Mouse (Mus musculus) kidney, adult 9 months (tissue): ENCODE measurements around the gene Cd36.
A peak's percentile ranks its signal among the peaks of the same experiment; 100 is the strongest.

Experiments
- DNase-seq: peaks from one replicate; pipeline ENCODE4 v3.0.0; 2022

The Cd36 gene

DNA sequence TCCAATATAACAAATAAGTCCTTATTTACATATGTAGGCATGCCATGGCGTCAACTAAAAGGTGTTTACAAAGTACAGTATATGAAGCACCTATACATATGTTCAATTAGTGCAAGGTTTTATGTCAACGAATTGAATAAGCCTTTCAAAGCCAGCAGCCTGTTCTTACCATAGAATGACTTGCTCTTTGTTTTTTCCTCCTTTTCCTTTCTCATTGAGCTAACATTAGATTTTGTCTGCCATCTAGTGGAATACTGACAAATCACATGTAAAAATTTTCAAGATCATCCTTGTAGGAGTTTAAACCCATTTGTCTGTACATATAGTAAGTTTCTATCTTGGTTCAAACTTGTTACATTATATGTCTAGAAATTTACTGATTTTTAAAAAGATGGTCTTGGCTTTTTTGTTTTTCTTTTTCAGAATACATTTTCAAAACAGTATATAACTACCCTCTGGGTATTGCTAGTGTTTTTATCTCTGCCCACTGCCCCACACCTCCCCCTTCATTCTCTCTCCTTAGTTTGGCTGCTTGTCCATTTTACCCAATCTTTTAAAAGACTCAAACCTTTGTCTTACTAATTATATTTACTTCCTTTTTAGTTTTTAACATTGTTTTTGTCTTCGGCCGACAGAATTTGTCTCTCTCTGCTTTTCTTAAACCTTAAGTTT is 122.5 kb downstream of the Cd36 start:
- peak; percentile 54 for DNase-seq

DNA sequence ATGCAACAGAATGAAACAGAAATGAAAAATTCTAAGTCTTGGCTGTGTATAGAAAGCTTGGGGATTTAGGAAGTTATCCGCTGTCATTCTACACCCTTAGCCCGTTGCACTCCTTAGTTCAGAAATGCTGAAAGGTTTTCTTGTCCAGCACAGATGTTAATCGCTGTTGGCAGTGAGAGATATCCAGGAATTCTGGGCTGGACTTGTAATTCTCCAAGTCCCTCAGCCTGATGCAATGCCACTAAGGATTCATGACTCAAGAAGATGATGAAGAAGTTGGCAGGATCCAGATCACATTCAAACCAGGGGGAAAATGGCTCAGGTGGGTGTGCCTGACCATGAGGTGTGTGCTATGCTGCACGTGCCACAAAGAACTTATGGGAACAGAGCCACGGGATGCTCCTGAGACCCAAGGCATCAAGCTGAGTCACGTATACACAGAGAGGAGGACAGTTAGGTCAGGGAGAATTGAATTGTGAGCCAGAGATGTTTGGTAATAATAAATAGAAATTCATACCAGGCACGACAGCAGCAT is 135.1 kb downstream of the Cd36 start:
- DNase-seq = no peak

DNA sequence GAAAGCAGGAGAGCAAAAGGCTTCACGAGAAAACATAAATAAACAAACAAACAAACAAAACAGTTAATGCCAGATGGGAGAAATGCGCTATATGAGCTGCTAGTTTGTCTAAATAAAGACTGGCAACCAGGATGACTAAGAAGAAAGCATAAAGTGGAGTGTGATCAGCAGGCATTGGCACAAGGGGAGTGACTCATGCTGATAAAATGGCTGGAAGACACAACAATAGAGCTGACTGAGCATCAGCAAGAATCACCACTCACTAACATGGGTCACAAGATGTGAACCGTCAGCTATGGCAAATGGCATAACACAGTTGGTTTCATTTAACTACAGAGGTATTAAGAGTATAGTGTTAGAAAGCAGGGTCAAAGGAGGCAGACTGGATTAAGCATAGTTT is 140.3 kb downstream of the Cd36 start:
- no peak for DNase-seq

DNA sequence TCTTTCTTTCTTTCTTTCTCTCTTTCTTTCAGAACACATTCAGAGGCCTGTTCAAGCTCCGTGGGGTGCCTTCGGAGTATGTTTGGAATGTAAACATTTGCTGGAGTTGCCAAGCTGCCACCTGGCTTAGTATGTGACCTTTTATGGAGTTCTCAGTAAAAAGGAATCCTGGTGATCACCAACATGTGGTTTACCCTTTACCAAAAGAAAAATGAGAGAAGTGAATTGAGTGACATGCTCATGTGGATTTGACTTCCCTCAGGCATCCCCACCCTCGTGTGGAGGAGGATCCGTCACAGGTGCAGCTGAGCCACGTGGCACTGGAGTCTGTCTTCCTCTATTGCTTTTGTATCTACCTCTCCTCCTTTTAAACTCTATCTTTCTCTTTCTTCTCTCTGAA is 141.5 kb downstream of the Cd36 start:
- DNase-seq = no peak

DNA sequence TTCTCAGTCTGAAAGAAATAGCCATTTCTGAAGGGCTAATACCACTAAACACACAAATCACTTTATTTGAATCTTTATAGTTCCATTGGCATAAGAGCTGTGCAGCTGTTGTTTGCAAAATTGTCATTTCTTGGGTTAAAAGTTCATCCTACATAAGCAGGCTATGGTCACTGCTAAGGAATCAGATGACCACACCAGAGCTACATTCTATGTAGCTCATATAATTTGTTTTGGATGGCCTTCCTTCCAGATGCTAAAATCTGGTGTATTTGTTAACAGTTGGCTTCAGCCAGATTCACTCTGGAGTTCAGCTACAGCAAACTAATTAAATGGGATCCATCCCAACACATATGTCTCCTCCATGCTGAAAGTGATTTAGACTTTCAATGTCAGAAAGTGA is 142.1 kb downstream of the Cd36 start:
- no peak for DNase-seq

DNA sequence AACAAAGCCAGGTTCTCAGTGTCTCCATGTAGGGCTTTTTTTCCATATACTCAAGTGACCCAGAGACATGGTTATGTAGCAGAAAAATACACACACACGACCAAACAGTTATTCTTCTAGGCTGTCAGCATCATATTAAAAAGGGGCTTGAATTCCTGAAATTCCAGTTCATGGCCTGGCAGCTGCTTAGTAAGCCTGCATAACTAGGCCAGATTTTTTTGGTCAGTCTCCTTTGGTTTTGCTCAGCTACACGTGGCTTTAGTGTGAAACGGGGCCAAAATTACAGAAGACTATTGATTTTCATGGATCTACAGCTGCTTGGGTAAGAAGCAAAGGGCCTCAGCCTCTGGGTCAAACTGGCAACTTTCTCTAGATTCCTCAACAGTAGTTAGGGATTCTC is 148.8 kb downstream of the Cd36 start:
- DNase-seq = no peak
